Mouse (Mus musculus) testis, adult 2 months (tissue): Measurements from ENCODE around the gene Fam126b. TPM values are rescaled to one million over a fixed set of nuclear protein-coding genes. Genes with fewer than 3 reads are reported as not detected.
"Not testable (repeated sequence)": the region's sequence is repeated elsewhere in the genome, so short reads cannot be mapped to it uniquely, and the experiment has no call there.

Source experiments
- H3K27ac ChIP-seq: fragments of 200-500 bp; 2 replicates; pipeline ENCODE4 v1.5.1; 2012; ENCODE audit warnings: low read depth, low read length; ENCODE audit not compliant: control insufficient read depth, insufficient read depth
- H3K27me3 ChIP-seq: fragments of 200-500 bp; 2 replicates; pipeline ENCODE4 v1.6.1; 2012; ENCODE audit warnings: mild to moderate bottlenecking, low read length, moderate library complexity; ENCODE audit not compliant: control insufficient read depth, insufficient read depth
- H3K36me3 ChIP-seq: fragments of 200-500 bp; 2 replicates; pipeline ENCODE4 v1.6.1; 2012; ENCODE audit warnings: mild to moderate bottlenecking, low read length; ENCODE audit not compliant: control insufficient read depth, insufficient read depth
- H3K4me1 ChIP-seq: fragments of 200-500 bp; 2 replicates; pipeline ENCODE4 v1.6.1; 2012; ENCODE audit warnings: low read length; ENCODE audit not compliant: control insufficient read depth, insufficient read depth
- H3K4me3 ChIP-seq: fragments of 200-500 bp; 2 replicates; pipeline ENCODE4 v1.5.1; 2012; ENCODE audit warnings: low read depth, mild to moderate bottlenecking, low read length, moderate library complexity, mixed read lengths; ENCODE audit not compliant: control insufficient read depth
- CTCF ChIP-seq: fragments of 200-500 bp; IDR thresholded peaks from 2 replicates; pipeline ENCODE4 v1.5.1; 2012; ENCODE audit warnings: low read depth, mild to moderate bottlenecking, inconsistent platforms, low read length, moderate library complexity; ENCODE audit not compliant: control insufficient read depth, insufficient read depth, insufficient replicate concordance
- POLR2A ChIP-seq: fragments of 200-500 bp; IDR thresholded peaks from 2 replicates; pipeline ENCODE4 v1.6.1; 2012; ENCODE audit warnings: low read depth, mild to moderate bottlenecking, inconsistent platforms, low read length, moderate library complexity; ENCODE audit not compliant: control insufficient read depth
- polyA plus RNA-seq: library from polyadenylated mRNA; depleted of rRNA; stranded (reverse); fragments of >200 nt; gene quantifications from 2 replicates; pipeline ENCODE4 v1.2.3, GENCODE M21; 2012; rRNA removed

Fam126b gene
- 2.6 and 3.8 TPM in 2 replicates for polyA plus RNA-seq

GRCm38 (mm10) chr1:58586171-58586997, at the start of gene Fam126b, which contains the start of gene Ndufb3:
Fam126b (minus strand) TSS chr1:58586323.
Ndufb3 (plus strand) TSS chr1:58586384.
- H3K4me1 ChIP-seq: peaks cover 2% of the 10 kb centered on the region; the same call in 1 of the 2 replicates
- H3K27ac ChIP-seq: peak within 1 kb of the TSS; percentile 93
- H3K36me3 ChIP-seq: no peaks in the 10 kb centered on the region
- H3K4me3 ChIP-seq: peak within 1 kb of the TSS; percentile 99
- no peaks in the 10 kb centered on the region for H3K27me3 ChIP-seq
- TF ChIP-seq POLR2A (peak; percentile 92), CTCF (no peak)

- H3K4me1 ChIP-seq, H3K36me3 ChIP-seq, H3K4me3 ChIP-seq, H3K27ac ChIP-seq, H3K27me3 ChIP-seq: not testable (repeated sequence)
Observed at GRCm38 (mm10) chr1:58628847-58629246, 42.7 kb upstream of the Fam126b start.

GRCm38 (mm10) chr1:58621996-58622748, 36.0 kb upstream of the Fam126b start:
- H3K36me3 ChIP-seq: no peaks in the 10 kb centered on the region
- H3K4me1 ChIP-seq: no peaks in the 10 kb centered on the region
- no peak overlapping the region for H3K4me3 ChIP-seq
- H3K27ac ChIP-seq: no peak overlapping the region
- H3K27me3 ChIP-seq: no peaks in the 10 kb centered on the region
- TF ChIP-seq POLR2A (no peak), CTCF (no peak)

- Histone ChIP-seq H3K27ac (no peak overlapping the region), H3K4me3 (no peak overlapping the region), H3K4me1 (no peaks in the 10 kb centered on the region), H3K36me3 (no peaks in the 10 kb centered on the region), H3K27me3 (no peaks in the 10 kb centered on the region)
- TF ChIP-seq CTCF (no peak), POLR2A (no peak)
Observed at GRCm38 (mm10) chr1:58621251-58621650, 35.1 kb upstream of the Fam126b start.

- Histone ChIP-seq H3K27me3 (no peaks in the 10 kb centered on the region), H3K4me1 (no peaks in the 10 kb centered on the region), H3K36me3 (no peaks in the 10 kb centered on the region), H3K4me3 (no peak overlapping the region), H3K27ac (no peak overlapping the region)
- TF ChIP-seq POLR2A: no peak
- TF ChIP-seq CTCF: no peak
Observed at GRCm38 (mm10) chr1:58618766-58619165, 32.6 kb upstream of the Fam126b start.

GRCm38 (mm10) chr1:58617978-58618668, 32.0 kb upstream of the Fam126b start:
- H3K4me1 ChIP-seq: no peaks in the 10 kb centered on the region
- TF ChIP-seq POLR2A (no peak), CTCF (no peak)
- H3K27ac ChIP-seq: no peak overlapping the region
- H3K27me3 ChIP-seq: no peaks in the 10 kb centered on the region
- H3K4me3 ChIP-seq: no peak overlapping the region
- no peaks in the 10 kb centered on the region for H3K36me3 ChIP-seq

GRCm38 (mm10) chr1:58617076-58617475, 31.0 kb upstream of the Fam126b start:
- Histone ChIP-seq H3K36me3 (no peaks in the 10 kb centered on the region), H3K27me3 (no peaks in the 10 kb centered on the region), H3K27ac (no peak overlapping the region), H3K4me3 (no peak overlapping the region), H3K4me1 (no peaks in the 10 kb centered on the region)
- no peak for TF ChIP-seq CTCF
- no peak for TF ChIP-seq POLR2A
